Mouse (Mus musculus): ENCODE data around the gene Pnrc2. TPM values are rescaled to one million over a fixed set of nuclear protein-coding genes. Genes with fewer than 3 reads are reported as not detected.
A peak's percentile ranks its signal among the peaks of the same experiment; 100 is the strongest.

Gene Pnrc2
- polyA plus RNA-seq, 1 experiment = not detected

DNA sequence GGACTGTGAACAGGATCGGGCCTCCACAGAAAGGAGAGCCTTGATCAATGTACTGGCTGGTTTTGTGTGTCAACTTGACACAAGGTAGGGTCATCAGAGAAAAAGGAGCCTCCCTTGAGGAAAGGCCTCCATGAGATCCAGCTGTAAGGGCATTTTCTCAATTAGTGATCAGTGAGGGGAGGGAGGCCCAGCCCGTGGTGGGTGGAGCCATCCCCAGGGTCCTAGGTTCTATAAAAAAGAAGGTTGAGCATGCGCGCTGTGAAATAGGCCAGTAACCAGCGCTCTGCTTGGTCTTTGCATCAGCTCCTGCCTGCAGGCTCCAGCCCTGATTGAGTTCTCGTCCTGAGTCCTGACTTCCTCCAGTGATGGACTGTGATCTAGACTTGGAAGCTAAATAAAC lies 10.9 kb upstream of the Pnrc2 start:
- H3K4me1 ChIP-seq (ENCODE audit: control insufficient read depth, insufficient read depth, low read length) = 0 out of 2 replicates have a peak, but pooled peaks cover 4% of the 10 kb centered on the region
- WGBS = 57% methylated on average over 6 of the region's 6 CpGs
- no peak overlapping the region for H3K4me3 ChIP-seq (ENCODE audit: insufficient read depth, low read depth, low read length)
- no peak for TF ChIP-seq POLR2A (IDR thresholded peaks at IDR 0.05; ENCODE audit: insufficient read depth, low read depth, low read length)
- no peak for TF ChIP-seq CTCF (IDR thresholded peaks at IDR 0.05; ENCODE audit: insufficient read depth, low read depth, low read length)
- H3K27ac ChIP-seq (ENCODE audit: insufficient read depth, low read depth, low read length) = no peak overlapping the region

DNA sequence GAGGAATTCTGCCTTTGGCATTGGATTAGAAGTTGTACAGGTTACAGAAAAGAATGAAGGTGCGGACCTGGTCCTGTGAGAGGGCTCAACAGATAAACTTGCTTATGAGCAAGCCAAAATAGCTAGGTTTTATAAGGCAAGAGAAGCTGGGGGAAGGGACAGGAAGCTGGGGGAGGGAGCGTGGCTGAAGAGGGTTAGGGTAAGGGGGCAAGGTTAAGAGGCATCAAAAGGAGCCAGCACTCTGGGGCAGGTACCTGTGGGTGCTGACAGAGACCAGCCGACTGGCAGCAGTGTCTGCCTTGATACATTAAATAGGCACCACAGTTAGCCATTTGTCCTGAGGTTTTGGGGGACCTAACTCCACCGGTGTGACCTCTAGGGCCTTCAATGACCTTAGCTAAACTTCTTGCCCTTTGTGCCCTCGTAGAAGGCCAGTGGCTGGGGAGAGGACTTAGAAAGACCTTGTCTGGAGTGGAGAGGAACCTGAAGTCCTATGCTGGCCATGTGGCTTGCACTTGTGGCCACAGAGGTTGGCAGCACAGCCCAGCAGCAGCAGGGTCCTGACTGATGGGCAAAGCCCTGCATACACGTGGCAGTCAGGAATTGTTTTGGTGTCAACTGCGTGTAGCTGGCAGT lies 10.3 kb upstream of the Pnrc2 start:
- 74% methylated on average over 7 of the region's 7 CpGs for WGBS
- H3K4me1 ChIP-seq (ENCODE audit: control insufficient read depth, insufficient read depth, low read length) = 0 out of 2 replicates have a peak, but pooled peaks cover 4% of the 10 kb centered on the region
- no peak overlapping the region for H3K27ac ChIP-seq (ENCODE audit: insufficient read depth, low read depth, low read length)
- no peak overlapping the region for H3K4me3 ChIP-seq (ENCODE audit: insufficient read depth, low read depth, low read length)
- TF ChIP-seq POLR2A (IDR thresholded peaks at IDR 0.05; ENCODE audit: insufficient read depth, low read depth, low read length) = no peak
- no peak for TF ChIP-seq CTCF (IDR thresholded peaks at IDR 0.05; ENCODE audit: insufficient read depth, low read depth, low read length)

- WGBS = 51% methylated on average over 10 of the region's 10 CpGs
- no peak overlapping the region for H3K4me3 ChIP-seq (ENCODE audit: insufficient read depth, low read depth, low read length)
- H3K4me1 ChIP-seq (ENCODE audit: control insufficient read depth, insufficient read depth, low read length) = 0 out of 2 replicates have a peak, but pooled peaks cover 4% of the 10 kb centered on the region
- no peak overlapping the region for H3K27ac ChIP-seq (ENCODE audit: insufficient read depth, low read depth, low read length)
- TF ChIP-seq CTCF (IDR thresholded peaks at IDR 0.05; ENCODE audit: insufficient read depth, low read depth, low read length) (no peak), POLR2A (IDR thresholded peaks at IDR 0.05; ENCODE audit: insufficient read depth, low read depth, low read length) (no peak)
Observed at GRCm38 (mm10) chr4:135883401-135883851, 9.8 kb upstream of the Pnrc2 start.

DNA sequence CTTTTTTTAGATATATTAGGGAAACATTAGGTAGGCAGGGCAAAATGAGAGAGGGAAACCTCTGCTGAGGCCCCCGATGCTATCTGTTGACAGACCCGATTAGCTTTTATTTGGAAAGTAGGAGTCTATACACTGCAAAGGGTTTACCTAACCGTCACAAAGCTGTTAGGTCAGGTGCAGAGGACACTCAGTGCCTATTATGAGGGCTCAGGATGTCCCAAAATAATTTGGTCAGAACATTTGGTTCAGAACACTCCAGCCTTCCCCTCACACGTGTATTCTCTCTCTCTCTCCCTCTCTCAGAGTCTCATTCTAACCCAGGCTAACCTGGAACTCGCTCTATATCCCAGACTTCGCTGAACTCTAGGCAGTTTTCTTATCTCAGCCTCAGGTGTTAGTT lies 8.4 kb upstream of the Pnrc2 start:
- Histone ChIP-seq H3K4me1 (ENCODE audit: control insufficient read depth, insufficient read depth, low read length) (peaks cover 5% of the 10 kb centered on the region; the same call in 1 of the 2 replicates), H3K27ac (ENCODE audit: insufficient read depth, low read depth, low read length) (no peak overlapping the region), H3K4me3 (ENCODE audit: insufficient read depth, low read depth, low read length) (no peak overlapping the region)
- TF ChIP-seq POLR2A (IDR thresholded peaks at IDR 0.05; ENCODE audit: insufficient read depth, low read depth, low read length) = no peak
- TF ChIP-seq CTCF (IDR thresholded peaks at IDR 0.05; ENCODE audit: insufficient read depth, low read depth, low read length) = no peak
- 86% methylated on average over 6 of the region's 6 CpGs for WGBS

DNA sequence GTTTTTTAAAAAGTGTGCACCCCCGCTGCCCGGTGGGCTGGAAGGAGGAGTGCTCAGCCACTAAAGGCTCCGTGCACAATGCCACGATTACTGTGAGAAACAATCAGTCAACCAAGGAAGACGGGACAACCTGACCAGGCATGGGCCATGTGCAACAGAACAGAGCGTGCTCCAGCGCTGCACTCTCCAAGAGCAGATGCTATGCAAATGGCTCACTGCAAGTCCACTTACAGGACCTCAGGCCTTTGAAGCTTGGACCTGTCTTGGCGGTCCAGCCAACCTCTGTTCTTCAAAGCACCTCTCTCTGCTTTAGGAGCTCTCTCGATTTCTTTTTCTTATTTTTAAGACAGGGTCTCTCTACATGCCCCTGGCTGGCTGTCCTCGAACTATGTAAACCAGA lies 6.9 kb upstream of the Pnrc2 start:
- H3K27ac ChIP-seq (ENCODE audit: insufficient read depth, low read depth, low read length) = no peak overlapping the region
- TF ChIP-seq POLR2A (IDR thresholded peaks at IDR 0.05; ENCODE audit: insufficient read depth, low read depth, low read length) (no peak), CTCF (IDR thresholded peaks at IDR 0.05; ENCODE audit: insufficient read depth, low read depth, low read length) (no peak)
- WGBS = 88% methylated on average over 10 of the region's 10 CpGs
- no peak overlapping the region for H3K4me3 ChIP-seq (ENCODE audit: insufficient read depth, low read depth, low read length)
- peaks cover 17% of the 10 kb centered on the region for H3K4me1 ChIP-seq (ENCODE audit: control insufficient read depth, insufficient read depth, low read length)

- Histone ChIP-seq H3K27ac (ENCODE audit: insufficient read depth, low read depth, low read length) (no peak overlapping the region), H3K4me1 (ENCODE audit: control insufficient read depth, insufficient read depth, low read length) (peaks cover 19% of the 10 kb centered on the region), H3K4me3 (ENCODE audit: insufficient read depth, low read depth, low read length) (no peak overlapping the region)
- TF ChIP-seq CTCF (IDR thresholded peaks at IDR 0.05; ENCODE audit: insufficient read depth, low read depth, low read length) = no peak
- no peak for TF ChIP-seq POLR2A (IDR thresholded peaks at IDR 0.05; ENCODE audit: insufficient read depth, low read depth, low read length)
- 96% methylated on average over 6 of the region's 6 CpGs for WGBS
Observed at GRCm38 (mm10) chr4:135880018-135880417, 6.4 kb upstream of the Pnrc2 start.

- H3K4me1 ChIP-seq (ENCODE audit: control insufficient read depth, insufficient read depth, low read length) = peaks cover 18% of the 10 kb centered on the region
- no peak overlapping the region for H3K27ac ChIP-seq (ENCODE audit: insufficient read depth, low read depth, low read length)
- TF ChIP-seq CTCF (IDR thresholded peaks at IDR 0.05; ENCODE audit: insufficient read depth, low read depth, low read length) (no peak), POLR2A (IDR thresholded peaks at IDR 0.05; ENCODE audit: insufficient read depth, low read depth, low read length) (no peak)
- H3K4me3 ChIP-seq (ENCODE audit: insufficient read depth, low read depth, low read length) = no peak overlapping the region
- WGBS = 77% methylated on average over 6 of the region's 6 CpGs
Observed at GRCm38 (mm10) chr4:135879021-135879420, 5.4 kb upstream of the Pnrc2 start.

DNA sequence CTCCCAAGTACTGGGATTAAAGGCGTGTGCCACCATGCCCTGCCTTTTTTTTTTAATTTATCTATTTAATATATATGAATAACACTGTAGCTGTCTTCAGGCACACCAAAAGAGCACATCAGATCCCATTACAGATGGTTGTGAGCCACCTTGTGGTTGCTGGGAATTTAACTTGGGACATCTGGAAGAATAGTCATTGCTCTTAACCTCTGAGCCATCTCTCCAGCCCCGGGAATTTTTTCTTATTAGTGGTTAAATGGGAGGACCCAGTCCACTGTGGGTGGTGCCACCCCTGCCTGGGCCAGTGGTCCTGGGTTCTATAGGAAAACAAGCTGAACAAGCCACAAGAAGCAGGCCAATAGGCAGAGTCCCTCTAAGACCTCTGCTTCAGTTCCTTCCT lies 4.1 kb upstream of the Pnrc2 start:
- WGBS = 49% methylated on average over 2 of the region's 2 CpGs
- no peak for TF ChIP-seq CTCF (IDR thresholded peaks at IDR 0.05; ENCODE audit: insufficient read depth, low read depth, low read length)
- no peak for TF ChIP-seq POLR2A (IDR thresholded peaks at IDR 0.05; ENCODE audit: insufficient read depth, low read depth, low read length)
- Histone ChIP-seq H3K4me3 (ENCODE audit: insufficient read depth, low read depth, low read length) (no peak overlapping the region), H3K27ac (ENCODE audit: insufficient read depth, low read depth, low read length) (no peak overlapping the region), H3K4me1 (ENCODE audit: control insufficient read depth, insufficient read depth, low read length) (peaks cover 18% of the 10 kb centered on the region)

- TF ChIP-seq POLR2A (IDR thresholded peaks at IDR 0.05; ENCODE audit: insufficient read depth, low read depth, low read length) = no peak
- TF ChIP-seq CTCF (IDR thresholded peaks at IDR 0.05; ENCODE audit: insufficient read depth, low read depth, low read length) = no peak
- under 1% methylated on average over 16 of the region's 16 CpGs for WGBS
- Histone ChIP-seq H3K4me3 (ENCODE audit: insufficient read depth, low read depth, low read length) (peak overlapping the region; percentile 26), H3K4me1 (ENCODE audit: control insufficient read depth, insufficient read depth, low read length) (peaks cover 18% of the 10 kb centered on the region), H3K27ac (ENCODE audit: insufficient read depth, low read depth, low read length) (peak overlapping the region; percentile 47)
Observed at GRCm38 (mm10) chr4:135876583-135877020, 3.0 kb upstream of the Pnrc2 start.

All from olfactory bulb, adult 2 months (tissue).